Mouse (Mus musculus): ENCODE results near the gene Cdcp2. TPM values are rescaled to one million over a fixed set of nuclear protein-coding genes. Genes with fewer than 3 reads are reported as not detected.

The Cdcp2 gene
- total RNA-seq, 2 experiments from 2014 or later: not detected

DNA sequence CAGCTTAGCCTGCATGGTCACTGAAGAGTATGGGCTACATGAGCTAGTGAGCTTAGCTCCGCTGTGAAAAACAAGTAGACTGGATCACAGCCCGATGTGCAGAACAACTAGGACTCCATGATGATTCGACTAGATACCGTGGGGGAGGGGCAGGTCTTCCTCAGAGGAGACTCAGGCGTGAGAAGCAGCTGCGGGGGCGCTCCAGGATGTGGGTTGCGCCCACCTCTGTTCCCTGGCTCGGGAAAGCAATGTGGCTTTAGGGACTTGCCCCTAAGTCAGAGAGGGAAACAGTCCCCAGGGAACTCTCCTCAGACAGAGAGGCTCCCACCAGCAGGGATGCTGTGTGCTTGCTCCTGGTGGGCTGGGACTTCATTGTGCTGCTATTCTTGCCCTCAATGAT is 33.8 kb downstream of the Cdcp2 start:
- no peak for DNase-seq

GRCm38 (mm10) chr4:107134891-107135290 is 38.2 kb downstream of the Cdcp2 start:
- DNase-seq: no peak

DNA sequence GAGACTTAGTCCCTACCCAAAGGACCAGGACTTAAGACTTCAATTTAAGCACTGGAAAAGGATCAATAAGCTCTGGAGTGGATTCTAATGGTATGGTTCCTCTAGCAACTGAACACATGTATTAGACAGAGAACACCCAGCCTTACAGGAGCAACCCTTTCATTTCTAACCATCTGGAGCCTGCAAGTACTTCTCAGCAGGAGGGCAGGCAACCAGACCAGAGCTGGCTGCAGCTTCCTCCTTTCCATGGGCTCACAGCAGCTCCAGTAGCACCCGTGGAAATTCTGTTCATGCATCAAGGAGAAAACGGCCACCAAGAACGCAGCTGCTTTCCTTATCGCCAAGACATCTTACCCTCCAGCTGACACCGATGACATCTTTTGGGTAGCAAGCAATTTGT is 39.0 kb downstream of the Cdcp2 start:
- DNase-seq: no peak

- DNase-seq: no peak
Observed at GRCm38 (mm10) chr4:107136531-107136930, 39.8 kb downstream of the Cdcp2 start.

DNA sequence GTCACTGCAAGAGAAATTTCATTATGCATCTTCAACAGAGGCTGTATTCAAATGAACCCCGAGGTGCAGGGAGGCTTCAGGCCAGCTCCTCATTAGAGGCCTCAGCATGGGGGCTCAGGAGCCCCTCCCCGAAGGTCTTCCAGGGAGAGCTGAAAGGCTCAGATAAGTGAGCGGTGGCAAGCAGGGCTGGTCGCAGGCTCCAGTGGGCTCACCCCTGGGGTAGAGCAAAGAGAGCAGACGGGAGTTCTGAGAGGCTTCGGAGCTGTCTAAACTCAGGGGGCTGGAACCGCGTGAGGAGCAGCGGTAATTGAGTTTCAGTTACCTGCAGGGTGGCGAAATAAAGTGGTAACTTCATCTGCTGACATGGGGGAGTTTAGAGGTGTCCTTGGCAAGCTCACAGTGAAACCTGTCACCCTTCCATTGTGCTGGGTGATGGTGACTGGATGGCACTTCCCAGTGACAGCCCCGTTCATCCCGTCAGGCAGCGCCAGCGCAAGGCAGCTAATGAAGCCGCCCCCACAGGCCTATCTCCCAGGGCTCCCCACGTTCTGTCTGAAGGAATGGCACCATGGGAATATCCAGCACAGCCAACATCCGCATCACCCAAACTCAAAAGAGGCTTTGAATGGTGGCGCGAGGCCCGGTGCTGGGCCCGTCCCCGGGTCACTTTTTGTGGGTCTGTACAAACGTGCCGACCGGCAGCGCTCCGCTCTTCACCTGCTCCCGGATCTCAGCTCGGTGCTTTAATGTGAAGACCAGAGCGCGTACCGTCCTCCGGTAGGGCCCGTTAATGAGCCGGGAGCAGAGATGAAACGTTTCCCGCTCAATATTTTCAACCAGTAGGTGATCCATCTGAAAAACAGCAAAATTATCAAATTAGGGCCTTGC is 42.5 kb downstream of the Cdcp2 start:
- no peak for DNase-seq

- DNase-seq: peak; percentile 28 to 33
Observed at GRCm38 (mm10) chr4:107139836-107140631, 43.3 kb downstream of the Cdcp2 start.

DNA sequence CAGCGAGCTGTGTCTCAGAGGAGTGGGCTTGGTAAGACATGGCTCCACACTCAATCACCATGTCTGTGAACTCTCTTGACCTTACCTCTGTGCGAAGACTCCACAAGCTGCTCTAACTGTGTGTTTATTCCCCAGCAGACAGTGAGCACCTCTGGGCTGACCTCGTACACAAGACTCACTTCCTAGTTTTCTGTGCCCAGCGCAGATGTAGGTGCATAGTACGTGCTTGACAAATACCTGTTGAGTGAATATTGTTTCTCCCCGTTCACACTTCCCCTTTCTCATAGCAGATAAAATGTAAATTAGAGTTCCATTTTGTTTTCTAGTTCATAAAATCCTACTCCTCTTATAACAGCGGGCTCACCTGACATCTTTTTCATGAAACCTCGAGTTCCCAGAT is 46.8 kb downstream of the Cdcp2 start:
- DNase-seq: no peak

DNA sequence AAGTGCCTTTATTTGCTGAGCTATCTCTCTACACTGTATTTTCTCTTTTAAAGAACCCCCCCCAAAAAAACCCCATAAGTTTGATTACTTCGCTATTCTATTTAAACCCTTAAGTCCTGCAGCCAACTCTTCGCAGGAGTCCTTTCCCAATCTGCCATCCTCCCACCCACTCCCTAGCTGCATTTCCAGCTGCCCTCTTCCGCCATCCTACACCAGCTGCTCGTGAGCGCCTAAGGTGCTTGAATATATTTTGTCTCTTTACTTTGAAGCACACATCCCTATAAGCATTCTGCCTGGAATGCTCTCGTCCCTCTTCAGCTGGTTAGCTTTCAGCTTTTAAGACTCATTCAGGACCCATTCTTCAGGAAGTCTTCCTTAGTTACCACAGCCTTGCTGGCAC is 54.3 kb downstream of the Cdcp2 start:
- no peak for DNase-seq

GRCm38 (mm10) chr4:107152571-107152970 is 55.9 kb downstream of the Cdcp2 start:
- peak; percentile 20 to 34 for DNase-seq

GRCm38 (mm10) chr4:107156983-107157401 is 60.3 kb downstream of the Cdcp2 start:
- no peak for DNase-seq

- DNase-seq: no peak
Observed at GRCm38 (mm10) chr4:107159166-107159773, 62.6 kb downstream of the Cdcp2 start.

DNA sequence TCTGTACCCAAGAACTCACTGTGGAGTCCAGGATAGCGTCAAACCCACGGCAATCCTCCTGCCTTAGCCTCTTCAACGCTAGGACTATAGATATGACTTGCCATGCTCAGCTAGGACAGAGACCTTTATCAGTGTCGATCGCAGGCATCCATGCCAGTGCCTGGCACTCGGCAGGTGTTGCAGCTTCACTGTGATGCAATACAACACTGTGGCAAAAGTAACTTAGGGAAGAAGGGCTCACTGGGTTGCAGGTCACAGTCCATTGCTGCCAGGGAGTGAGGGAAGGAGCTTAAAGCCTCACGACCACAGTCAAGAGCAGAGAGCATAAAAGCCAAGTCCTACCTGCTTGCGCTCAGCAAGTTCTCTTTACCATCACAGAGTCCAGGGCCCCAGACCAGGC is 63.5 kb downstream of the Cdcp2 start:
- DNase-seq: no peak

Other genes starting within 250 kb of the Cdcp2 start
- 10 to 100 TPM; 71.2 to 85.4 TPM for gene Ssbp3, start 186.2 kb upstream of the Cdcp2 start, total RNA-seq (2021)
- gene Mrpl37, start 30.0 kb upstream of the Cdcp2 start, total RNA-seq (2021): 100 to 1,000 TPM in 1 of 2 experiments, 10 to 100 TPM in 1; 99.7 to 102 TPM
- 10 to 100 TPM; 21.2 to 25.4 TPM for gene Cyb5rl, start 29.9 kb upstream of the Cdcp2 start, total RNA-seq (2021)
- gene Tmem59, start 81.5 kb downstream of the Cdcp2 start, total RNA-seq (2021): 100 to 1,000 TPM; 345 to 431 TPM
- gene Tceanc2, start 82.2 kb downstream of the Cdcp2 start, total RNA-seq (2021): 10 to 100 TPM; 20.2 to 27.3 TPM
- not detected for gene Ldlrad1, start 112.3 kb downstream of the Cdcp2 start, total RNA-seq (2021)
- 10 to 100 TPM; 28.8 to 30.5 TPM for gene Lrrc42, start 156.6 kb downstream of the Cdcp2 start, total RNA-seq (2021)
- 10 to 100 TPM; 15.8 to 26.7 TPM for gene Hspb11, start 156.7 kb downstream of the Cdcp2 start, total RNA-seq (2021)
- not detected for gene Dio1, start 210.3 kb downstream of the Cdcp2 start, total RNA-seq (2021)
- 10 to 100 TPM; 56.4 to 90.9 TPM for gene Yipf1, start 217.5 kb downstream of the Cdcp2 start, total RNA-seq (2021)